Mouse (Mus musculus) ES-E14 (cell line): ENCODE results near the gene Dcaf17.

Experiments used
- CHD2 ChIP-seq: IDR thresholded peaks from 2 replicates; pipeline ENCODE4 v1.6.1; 2014; ENCODE audit warnings: mild to moderate bottlenecking, low read depth, low read length, inconsistent platforms
- MAFK ChIP-seq: IDR thresholded peaks from 2 replicates; pipeline ENCODE4 v1.6.1; 2014; ENCODE audit warnings: mild to moderate bottlenecking, low read depth, low read length, inconsistent platforms; ENCODE audit not compliant: insufficient read depth

DNA sequence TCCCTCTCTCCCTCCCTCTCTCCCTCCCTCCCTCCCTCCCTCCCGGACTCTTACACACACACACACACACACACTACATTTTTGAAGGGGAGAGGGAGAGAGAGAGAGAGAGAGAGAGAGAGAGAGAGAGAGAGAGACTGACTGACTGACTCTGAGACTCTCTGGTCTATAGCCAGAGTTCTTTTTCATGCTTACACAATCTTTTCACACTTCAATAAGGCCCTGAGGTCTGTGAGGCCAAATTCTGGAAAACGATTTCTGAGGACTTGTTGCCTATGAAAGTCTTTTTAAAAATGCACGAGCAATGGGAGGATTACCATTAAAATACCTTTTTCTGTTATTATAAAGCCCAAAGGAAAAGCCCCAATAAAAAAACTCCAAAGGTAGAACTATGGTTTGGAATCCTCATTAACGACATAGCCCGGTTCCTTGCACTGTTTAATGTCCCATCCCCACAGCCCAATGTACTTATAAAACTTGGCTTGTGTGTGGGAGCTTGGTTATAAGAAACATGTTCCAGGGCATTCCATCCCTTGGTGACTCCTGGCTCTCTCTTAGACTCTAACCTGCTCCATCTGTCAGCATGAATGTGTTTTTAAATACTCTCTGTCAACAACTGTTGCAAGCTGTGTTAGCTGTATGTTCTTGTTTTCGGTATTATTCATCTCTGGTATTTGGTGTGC lies 58.5 kb downstream of the Dcaf17 start:
- TF ChIP-seq CHD2 (no peak), MAFK (no peak)
